Mouse (Mus musculus) erythroblast, embryonic 14.5 days (primary cell): Measurements from ENCODE around the gene Apoa2.

Experiments
- GATA1 ChIP-seq: IDR thresholded peaks from 2 replicates; pipeline ENCODE4 v1.6.1; 2012; ENCODE audit warnings: low read length, inconsistent platforms, mixed read lengths
- TAL1 ChIP-seq: IDR thresholded peaks from 3 replicates; pipeline ENCODE4 v1.6.1; 2012; ENCODE audit warnings: low read length, inconsistent platforms, mixed read lengths

GRCm38 (mm10) chr1:171187851-171188700 lies 36.8 kb upstream of the Apoa2 start:
- TF ChIP-seq TAL1: no peak
- TF ChIP-seq GATA1: no peak
